Mouse (Mus musculus): ENCODE measurements at regions not wholly inside any gene's neighbourhood (a gene's known extent, or its start where the extent isn't known, plus 50 kb on each side); places are given as distances from the start of the nearest gene placed in this dataset.

- no peak for DNase-seq (ENCODE audit: low spot score)
These were observed 194.9 kb upstream of the Gm10192 start for GRCm38 (mm10) chr4:97377593-97378542.

- DNase-seq (ENCODE audit: low spot score): no peak
These were observed 177.5 kb upstream of the Gm10192 start for GRCm38 (mm10) chr4:97360473-97360872.

GRCm38 (mm10) chr4:97357958-97358357 lies 175.0 kb upstream of the Gm10192 start:
- no peak for DNase-seq (ENCODE audit: low spot score)

- DNase-seq (ENCODE audit: low spot score): no peak
These were observed 163.8 kb upstream of the Gm10192 start for GRCm38 (mm10) chr4:97346799-97347198.

- no peak for DNase-seq (ENCODE audit: low spot score)
These were observed 161.4 kb upstream of the Gm10192 start for GRCm38 (mm10) chr4:97344335-97344734.

GRCm38 (mm10) chr4:97343378-97343777 lies 160.4 kb upstream of the Gm10192 start:
- no peak for DNase-seq (ENCODE audit: low spot score)

Measured in testis, postnatal 10 days (tissue).